Mouse (Mus musculus) limb, embryonic 13.5 days (tissue): ENCODE data around the gene Prickle2. TPM values are rescaled to one million over a fixed set of nuclear protein-coding genes. Genes with fewer than 3 reads are reported as not detected.

Source experiments
- ATAC-seq: fragments of 200-750 bp; cut with Nextera tagmentation; 2 replicates; pipeline ENCODE4 v1.8.0; 2017; ENCODE audit warnings: low read depth, moderate number of reproducible peaks, moderate TSS enrichment; ENCODE audit not compliant: low FRiP score
- H3K27ac ChIP-seq: fragments of 300-500 bp; sonication (generic); 2 replicates; pipeline ENCODE4 v1.5.1; 2015; ENCODE audit warnings: inconsistent platforms, mild to moderate bottlenecking, moderate library complexity
- H3K27me3 ChIP-seq: fragments of 300-500 bp; sonication (generic); 2 replicates; pipeline ENCODE4 v1.6.1; 2015; ENCODE audit warnings: mild to moderate bottlenecking, inconsistent platforms
- H3K36me3 ChIP-seq: fragments of 300-500 bp; sonication (generic); 2 replicates; pipeline ENCODE4 v1.6.1; 2015; ENCODE audit warnings: inconsistent platforms, mild to moderate bottlenecking, moderate library complexity
- H3K4me1 ChIP-seq: fragments of 300-500 bp; sonication (generic); 2 replicates; pipeline ENCODE4 v1.6.1; 2015; ENCODE audit warnings: inconsistent platforms
- H3K4me2 ChIP-seq: fragments of 300-500 bp; sonication (generic); replicated peaks from 2 replicates; pipeline ENCODE4 v1.6.1; 2015; ENCODE audit warnings: inconsistent platforms, mild to moderate bottlenecking, moderate library complexity
- H3K4me3 ChIP-seq: fragments of 300-500 bp; sonication (generic); 2 replicates; pipeline ENCODE4 v1.5.1; 2015; ENCODE audit warnings: moderate library complexity, mild to moderate bottlenecking, inconsistent platforms
- H3K9ac ChIP-seq: fragments of 300-500 bp; sonication (generic); 2 replicates; pipeline ENCODE4 v1.6.1; 2015; ENCODE audit warnings: mild to moderate bottlenecking, inconsistent platforms
- H3K9me3 ChIP-seq: fragments of 300-500 bp; sonication (generic); 2 replicates; pipeline ENCODE4 v1.6.1; 2016; ENCODE audit warnings: inconsistent platforms
- WGBS: fragments of 180-500 bp; shearing (Covaris S2); methylation state at CpG from one replicate; pipeline ENCODE4 v1.1.7; 2015; 5-methylcytosine and 5-hydroxymethylcytosine counted together
- polyA plus RNA-seq: library from polyadenylated mRNA; unstranded; fragments of >200 nt; fragmentation: Nextera tagmentation; extraction: Ambion mirVana; gene quantifications from 2 replicates; pipeline ENCODE4 v1.2.1, GENCODE M21; 2015

Prickle2 gene
- 6.1 and 6.3 TPM in 2 replicates for polyA plus RNA-seq

- Histone ChIP-seq H3K9ac (peak within 1 kb of the TSS; percentile 81), H3K27ac (peak within 1 kb of the TSS; percentile 79), H3K27me3 (0 out of 2 replicates have a peak, but pooled peaks cover 4% of the 10 kb centered on the region), H3K9me3 (no peaks in the 10 kb centered on the region), H3K4me2 (peak within 1 kb of the TSS; percentile 94), H3K36me3 (no peaks in the 10 kb centered on the region), H3K4me1 (peaks cover 23% of the 10 kb centered on the region), H3K4me3 (peak within 1 kb of the TSS; percentile 79)
- 0% methylated on average over 9 of the region's 24 CpGs for WGBS
- peak; percentile 90 for ATAC-seq
Observed at GRCm38 (mm10) chr6:92706145-92706466, at the start of gene Prickle2. Gene Prickle2, minus strand, starts transcription at chr6:92706155.

- Histone ChIP-seq H3K27me3 (no peaks in the 10 kb centered on the region), H3K4me2 (no peak overlapping the region), H3K4me3 (no peak overlapping the region), H3K4me1 (no peaks in the 10 kb centered on the region), H3K27ac (no peak overlapping the region), H3K36me3 (no peaks in the 10 kb centered on the region), H3K9me3 (no peaks in the 10 kb centered on the region), H3K9ac (no peak overlapping the region)
- 88% methylated on average over 2 of the region's 2 CpGs for WGBS
- no peak for ATAC-seq
Observed at GRCm38 (mm10) chr6:92752737-92753136, 46.8 kb upstream of the Prickle2 start.

GRCm38 (mm10) chr6:92749420-92749819 is 43.5 kb upstream of the Prickle2 start:
- Histone ChIP-seq H3K9ac (no peak overlapping the region), H3K27ac (no peak overlapping the region), H3K36me3 (no peaks in the 10 kb centered on the region), H3K4me2 (no peak overlapping the region), H3K4me3 (no peak overlapping the region), H3K4me1 (no peaks in the 10 kb centered on the region), H3K27me3 (no peaks in the 10 kb centered on the region), H3K9me3 (no peaks in the 10 kb centered on the region)
- 61% methylated on average over 4 of the region's 4 CpGs for WGBS
- no peak for ATAC-seq

GRCm38 (mm10) chr6:92743605-92744004 is 37.6 kb upstream of the Prickle2 start:
- H3K4me3 ChIP-seq = peak overlapping the region; percentile 25
- ATAC-seq = peak; percentile 83; the same call in 1 of the 2 replicates

GRCm38 (mm10) chr6:92737116-92737515 is 31.2 kb upstream of the Prickle2 start:
- Histone ChIP-seq H3K9me3 (peaks cover 13% of the 10 kb centered on the region; the same call in 1 of the 2 replicates), H3K4me1 (no peaks in the 10 kb centered on the region; the same call in 1 of the 2 replicates), H3K36me3 (no peaks in the 10 kb centered on the region), H3K9ac (no peak overlapping the region), H3K4me3 (no peak overlapping the region), H3K27ac (no peak overlapping the region), H3K27me3 (no peaks in the 10 kb centered on the region; the same call in 1 of the 2 replicates), H3K4me2 (no peak overlapping the region)
- ATAC-seq = no peak
- WGBS = 97% methylated on average over 1 of the region's 1 CpGs

More at GRCm38 (mm10) chr6:92743605-92744004, 37.6 kb upstream of the Prickle2 start:
- peaks cover 15% of the 10 kb centered on the region; the same call in 1 of the 2 replicates for H3K4me1 ChIP-seq
- no peaks in the 10 kb centered on the region for H3K9me3 ChIP-seq
- no peak overlapping the region for H3K27ac ChIP-seq
- WGBS = 6% methylated on average over 11 of the region's 11 CpGs
- H3K36me3 ChIP-seq = no peaks in the 10 kb centered on the region
- peak overlapping the region; percentile 58 for H3K4me2 ChIP-seq
- peaks cover 4% of the 10 kb centered on the region; the same call in 1 of the 2 replicates for H3K27me3 ChIP-seq
- peak overlapping the region; percentile 31; the same call in 1 of the 2 replicates for H3K9ac ChIP-seq

- Histone ChIP-seq H3K36me3 (no peaks in the 10 kb centered on the region), H3K27ac (no peak overlapping the region), H3K9ac (no peak overlapping the region), H3K4me3 (no peak overlapping the region), H3K4me2 (no peak overlapping the region), H3K9me3 (peaks cover 13% of the 10 kb centered on the region; the same call in 1 of the 2 replicates), H3K4me1 (0 out of 2 replicates have a peak, but pooled peaks cover under 1% of the 10 kb centered on the region), H3K27me3 (no peaks in the 10 kb centered on the region)
- no peak for ATAC-seq
Observed at GRCm38 (mm10) chr6:92733651-92734050, 27.7 kb upstream of the Prickle2 start.

GRCm38 (mm10) chr6:92728514-92728913 is 22.6 kb upstream of the Prickle2 start:
- Histone ChIP-seq H3K27me3 (no peaks in the 10 kb centered on the region), H3K9me3 (peaks cover 5% of the 10 kb centered on the region; the same call in 1 of the 2 replicates), H3K27ac (no peak overlapping the region), H3K4me1 (peaks cover 15% of the 10 kb centered on the region), H3K36me3 (no peaks in the 10 kb centered on the region), H3K4me2 (0 out of 2 replicates have a peak overlapping the region, but pooled peaks have one; percentile 7), H3K9ac (no peak overlapping the region), H3K4me3 (no peak overlapping the region)
- WGBS = 46% methylated on average over 7 of the region's 7 CpGs
- no peak for ATAC-seq

- Histone ChIP-seq H3K4me1 (peaks cover 15% of the 10 kb centered on the region), H3K9me3 (0 out of 2 replicates have a peak, but pooled peaks cover under 1% of the 10 kb centered on the region), H3K27ac (no peak overlapping the region), H3K27me3 (no peaks in the 10 kb centered on the region), H3K9ac (no peak overlapping the region), H3K4me2 (0 out of 2 replicates have a peak overlapping the region, but pooled peaks have one; percentile 7), H3K4me3 (no peak overlapping the region), H3K36me3 (no peaks in the 10 kb centered on the region)
- whole genome bisulfite sequencing = 2% methylated on average over 10 of the region's 10 CpGs
- no peak for ATAC-seq
Observed at GRCm38 (mm10) chr6:92728084-92728483, 22.1 kb upstream of the Prickle2 start.

- Histone ChIP-seq H3K27ac (no peak overlapping the region), H3K36me3 (no peaks in the 10 kb centered on the region), H3K4me3 (no peak overlapping the region), H3K4me2 (no peak overlapping the region), H3K9me3 (no peaks in the 10 kb centered on the region), H3K9ac (no peak overlapping the region), H3K4me1 (peaks cover 15% of the 10 kb centered on the region), H3K27me3 (no peaks in the 10 kb centered on the region)
- ATAC-seq = no peak
- WGBS = 15% methylated on average over 7 of the region's 7 CpGs
Observed at GRCm38 (mm10) chr6:92727351-92727986, 21.5 kb upstream of the Prickle2 start.

- H3K4me2 ChIP-seq = no peak overlapping the region
- no peak overlapping the region for H3K27ac ChIP-seq
- no peak for ATAC-seq
- H3K4me3 ChIP-seq = no peak overlapping the region
- H3K9me3 ChIP-seq = no peaks in the 10 kb centered on the region
- 71% methylated on average over 5 of the region's 5 CpGs for WGBS
- H3K9ac ChIP-seq = no peak overlapping the region
- no peaks in the 10 kb centered on the region for H3K36me3 ChIP-seq
- H3K27me3 ChIP-seq = no peaks in the 10 kb centered on the region
- H3K4me1 ChIP-seq = peaks cover 15% of the 10 kb centered on the region
Observed at GRCm38 (mm10) chr6:92726121-92726520, 20.2 kb upstream of the Prickle2 start.

GRCm38 (mm10) chr6:92724394-92724793 is 18.4 kb upstream of the Prickle2 start:
- Histone ChIP-seq H3K9ac (no peak overlapping the region), H3K36me3 (no peaks in the 10 kb centered on the region), H3K27ac (no peak overlapping the region), H3K4me3 (no peak overlapping the region), H3K4me2 (no peak overlapping the region), H3K9me3 (no peaks in the 10 kb centered on the region), H3K4me1 (peaks cover 16% of the 10 kb centered on the region), H3K27me3 (no peaks in the 10 kb centered on the region)
- no peak for ATAC-seq
- 55% methylated on average over 2 of the region's 2 CpGs for WGBS

- H3K9ac ChIP-seq = no peak overlapping the region
- no peak overlapping the region for H3K27ac ChIP-seq
- H3K9me3 ChIP-seq = no peaks in the 10 kb centered on the region
- 13% methylated on average over 3 of the region's 3 CpGs for WGBS
- H3K36me3 ChIP-seq = no peaks in the 10 kb centered on the region
- no peak for ATAC-seq
- no peaks in the 10 kb centered on the region for H3K27me3 ChIP-seq
- peaks cover 16% of the 10 kb centered on the region for H3K4me1 ChIP-seq
- no peak overlapping the region for H3K4me3 ChIP-seq
- no peak overlapping the region for H3K4me2 ChIP-seq
Observed at GRCm38 (mm10) chr6:92715806-92716205, 9.9 kb upstream of the Prickle2 start.
